Mouse (Mus musculus) cerebellum, postnatal 14 days (tissue): ENCODE measurements around the gene Gpm6b.

ENCODE experiments used
- DNase-seq, 2 experiments: peaks; one replicate each; pipeline ENCODE4 v3.0.0; 2021; ENCODE audit warnings: mixed read lengths in 2 of 2

Gpm6b gene

GRCm38 (mm10) chrX:166358955-166359354, 120.2 kb downstream of the Gpm6b start:
- peak in 1 of 2 experiments; percentile 63 for DNase-seq

GRCm38 (mm10) chrX:166359927-166360440, 121.3 kb downstream of the Gpm6b start:
- DNase-seq, result no peak

GRCm38 (mm10) chrX:166360455-166360854, 121.7 kb downstream of the Gpm6b start:
- no peak for DNase-seq

GRCm38 (mm10) chrX:166365458-166366213, 126.9 kb downstream of the Gpm6b start:
- DNase-seq, result no peak

- DNase-seq, result peak; percentile 29 to 44
Observed at GRCm38 (mm10) chrX:166376681-166377328, 138.1 kb downstream of the Gpm6b start.

GRCm38 (mm10) chrX:166378652-166379051, 139.9 kb downstream of the Gpm6b start:
- DNase-seq, result no peak

- peak in 1 of 2 experiments; percentile 21 for DNase-seq
Observed at GRCm38 (mm10) chrX:166383606-166384005, 144.9 kb downstream of the Gpm6b start.

- no peak for DNase-seq
Observed at GRCm38 (mm10) chrX:166384935-166385334, 146.2 kb downstream of the Gpm6b start.

GRCm38 (mm10) chrX:166386656-166387055, 147.9 kb downstream of the Gpm6b start:
- no peak for DNase-seq

- DNase-seq, result no peak
Observed at GRCm38 (mm10) chrX:166393753-166394152, 155.0 kb downstream of the Gpm6b start.

GRCm38 (mm10) chrX:166407865-166408264, 169.2 kb downstream of the Gpm6b start:
- DNase-seq, result no peak

- DNase-seq, result peak; percentile 60 to 67
Observed at GRCm38 (mm10) chrX:166416196-166416595, 177.5 kb downstream of the Gpm6b start.

- DNase-seq, result no peak
Observed at GRCm38 (mm10) chrX:166434812-166435211, 196.1 kb downstream of the Gpm6b start.
